Mouse (Mus musculus) G1E (cell line): ENCODE data around the gene Smim8. TPM values are rescaled to one million over a fixed set of nuclear protein-coding genes. Genes with fewer than 3 reads are reported as not detected.
"Not testable (repeated sequence)": the region's sequence is repeated elsewhere in the genome, so short reads cannot be mapped to it uniquely, and the experiment has no call there.

Experiments
- ATAC-seq: 2 replicates; pipeline ENCODE4 v1.8.0; 2016; ENCODE audit warnings: mild to moderate bottlenecking; ENCODE audit not compliant: insufficient number of reproducible peaks, poor library complexity, low FRiP score, severe bottlenecking; ENCODE audit errors: extremely low read depth
- DNase-seq: peaks from one replicate; pipeline ENCODE4 v3.0.0; 2012; ENCODE audit warnings: low spot score
- H3K27me3 ChIP-seq: 2 replicates; pipeline ENCODE4 v1.6.1; 2012; ENCODE audit warnings: mild to moderate bottlenecking, low read length, inconsistent platforms; ENCODE audit not compliant: insufficient read depth
- H3K36me3 ChIP-seq: replicated peaks from 2 replicates; pipeline ENCODE3; 2012; ENCODE audit warnings: mild to moderate bottlenecking, inconsistent platforms
- H3K4me1 ChIP-seq: 2 replicates; pipeline ENCODE4 v1.6.1; 2012; ENCODE audit warnings: low read depth, low read length, inconsistent platforms, mixed read lengths; ENCODE audit not compliant: insufficient read depth
- H3K4me3 ChIP-seq: 2 replicates; pipeline ENCODE4 v1.5.1; 2012; ENCODE audit warnings: low read depth, mild to moderate bottlenecking, inconsistent platforms, low read length, moderate library complexity, mixed read lengths
- H3K9me3 ChIP-seq: replicated peaks from 2 replicates; pipeline ENCODE4 v1.6.1; 2012; ENCODE audit warnings: inconsistent platforms
- CTCF ChIP-seq: IDR thresholded peaks from 2 replicates; pipeline ENCODE4 v1.5.1; 2012; ENCODE audit warnings: low read depth, low read length, inconsistent platforms, mixed read lengths
- GATA1 ChIP-seq: IDR thresholded peaks from 2 replicates; pipeline ENCODE4 v1.6.1; 2012; ENCODE audit warnings: borderline replicate concordance, low read length, inconsistent platforms, mixed read lengths
- GATA2 ChIP-seq: IDR thresholded peaks from 2 replicates; pipeline ENCODE4 v1.6.1; 2012; ENCODE audit warnings: low read depth, low read length, inconsistent platforms, borderline replicate concordance
- POLR2AphosphoS5 ChIP-seq: IDR thresholded peaks from 2 replicates; pipeline ENCODE4 v1.6.1; 2012; ENCODE audit warnings: low read depth, low read length, inconsistent platforms; ENCODE audit not compliant: insufficient replicate concordance
- TAL1 ChIP-seq: conservative IDR thresholded peaks from 2 replicates; pipeline ENCODE4 v1.6.1; 2012; ENCODE audit warnings: low read depth, low read length, inconsistent platforms, mixed read lengths
- polyA plus RNA-seq: library from polyadenylated mRNA; stranded (reverse); fragments of >175 nt; gene quantifications from 2 replicates; pipeline ENCODE4 v1.2.3, GENCODE M21; 2012
- total RNA-seq, 2 experiments: library from RNA; stranded (forward) in 1 of 2; stranded (reverse) in 1 of 2; fragments of 200-1000 nt in 1 of 2; fragments of >200 nt in 1 of 2; fragmentation: Nextera tagmentation in 1 of 2; gene quantifications; 2 replicates each; pipeline ENCODE4 v1.2.3; 2014 to 2017

Gene Smim8
- total and polyA plus RNA-seq, 3 experiments: 27.0 to 92.9 (median 43.7) TPM

- ATAC-seq: no peak
- no peaks in the 10 kb centered on the region for H3K4me1 ChIP-seq
These were observed 29.0 kb downstream of the Smim8 start for GRCm38 (mm10) chr4:34749236-34749635.

GRCm38 (mm10) chr4:34734461-34734860 is 43.8 kb downstream of the Smim8 start:
- Histone ChIP-seq H3K4me3 (no peak overlapping the region), H3K9me3 (no peaks in the 10 kb centered on the region), H3K27me3 (peaks cover 26% of the 10 kb centered on the region), H3K36me3 (no peaks in the 10 kb centered on the region), H3K4me1 (peaks cover 8% of the 10 kb centered on the region)
- no peak for TF ChIP-seq CTCF
- no peak for TF ChIP-seq GATA1
- TF ChIP-seq POLR2AphosphoS5: no peak
- no peak for TF ChIP-seq TAL1
- ATAC-seq (no peak), DNase-seq (no peak)

More at GRCm38 (mm10) chr4:34749236-34749635, 29.0 kb downstream of the Smim8 start:
- H3K9me3 ChIP-seq: no peaks in the 10 kb centered on the region
- DNase-seq: no peak
- no peaks in the 10 kb centered on the region for H3K36me3 ChIP-seq
- H3K4me3 ChIP-seq: no peak overlapping the region
- H3K27me3 ChIP-seq: peaks cover 28% of the 10 kb centered on the region
- TF ChIP-seq GATA2 (no peak), CTCF (no peak), POLR2AphosphoS5 (no peak)

GRCm38 (mm10) chr4:34733415-34733814 is 44.8 kb downstream of the Smim8 start:
- not testable (repeated sequence) for H3K9me3 ChIP-seq, H3K4me1 ChIP-seq, H3K36me3 ChIP-seq, DNase-seq, H3K4me3 ChIP-seq, ATAC-seq
- H3K27me3 ChIP-seq: peaks cover 16% of the 10 kb centered on the region

GRCm38 (mm10) chr4:34729851-34730341 is 48.3 kb downstream of the Smim8 start, which contains the start of gene Cfap206:
TSS of gene Cfap206 (minus strand) at chr4:34730206.
- TF ChIP-seq CTCF: no peak
- TF ChIP-seq TAL1: no peak
- TF ChIP-seq GATA1: no peak
- no peak for TF ChIP-seq GATA2
- TF ChIP-seq POLR2AphosphoS5: no peak
- H3K27me3 ChIP-seq: peaks cover 13% of the 10 kb centered on the region
- ATAC-seq (no peak; the same call in 1 of the 2 replicates), DNase-seq (peak; percentile 12)
- H3K36me3 ChIP-seq: no peaks in the 10 kb centered on the region
- peak within 1 kb of the TSS; percentile 64; the same call in 1 of the 2 replicates for H3K4me3 ChIP-seq
- H3K4me1 ChIP-seq: peaks cover 8% of the 10 kb centered on the region
- no peaks in the 10 kb centered on the region for H3K9me3 ChIP-seq

- DNase-seq, ATAC-seq, H3K36me3 ChIP-seq: not testable (repeated sequence)
These were observed 52.5 kb downstream of the Smim8 start for GRCm38 (mm10) chr4:34725710-34726109.

GRCm38 (mm10) chr4:34724306-34724705 is 53.9 kb downstream of the Smim8 start:
- TF ChIP-seq GATA1 (no peak), GATA2 (no peak), TAL1 (no peak), CTCF (no peak), POLR2AphosphoS5 (no peak)
- no peak for DNase-seq
- H3K4me1 ChIP-seq: no peaks in the 10 kb centered on the region
- H3K4me3 ChIP-seq: no peak overlapping the region
- H3K27me3 ChIP-seq: peaks cover 8% of the 10 kb centered on the region
- no peaks in the 10 kb centered on the region for H3K36me3 ChIP-seq
- H3K9me3 ChIP-seq: peaks cover 7% of the 10 kb centered on the region
- ATAC-seq: no peak

More at GRCm38 (mm10) chr4:34725710-34726109, 52.5 kb downstream of the Smim8 start:
- not testable (repeated sequence) for H3K9me3 ChIP-seq, H3K4me1 ChIP-seq, H3K4me3 ChIP-seq
- peaks cover 15% of the 10 kb centered on the region for H3K27me3 ChIP-seq

GRCm38 (mm10) chr4:34723186-34723585 is 55.0 kb downstream of the Smim8 start:
- TF ChIP-seq GATA2 (no peak), TAL1 (no peak), CTCF (no peak), POLR2AphosphoS5 (no peak), GATA1 (no peak)
- Histone ChIP-seq H3K4me1 (no peaks in the 10 kb centered on the region), H3K9me3 (peaks cover 7% of the 10 kb centered on the region), H3K4me3 (no peak overlapping the region), H3K36me3 (no peaks in the 10 kb centered on the region), H3K27me3 (peaks cover 8% of the 10 kb centered on the region)
- ATAC-seq: no peak
- DNase-seq: no peak
